Mouse (Mus musculus) CH12.LX (cell line): ENCODE measurements around the gene Ncbp1. TPM values are rescaled to one million over a fixed set of nuclear protein-coding genes. Genes with fewer than 3 reads are reported as not detected.

Experiments used
- DNase-seq: peaks from one replicate; pipeline ENCODE4 v3.0.0-alpha.2; 2013; ENCODE audit errors: extremely low read depth
- H3K27ac ChIP-seq: 2 replicates; pipeline ENCODE4 v1.5.1; 2012; ENCODE audit warnings: low read depth, mild to moderate bottlenecking, control low read depth, moderate library complexity; ENCODE audit not compliant: insufficient read depth
- H3K27me3 ChIP-seq: replicated peaks from 2 replicates; pipeline ENCODE3; 2012; ENCODE audit warnings: inconsistent platforms
- H3K36me3 ChIP-seq, 2 experiments: replicated peaks in 1 of 2; 2 replicates each; pipeline versions ENCODE3 to v1.6.1; 2012; ENCODE audit warnings: inconsistent platforms in 1 of 2, low read length in 1 of 2, mild to moderate bottlenecking in 1 of 2, mixed read lengths in 1 of 2, moderate library complexity in 1 of 2; ENCODE audit not compliant: control insufficient read depth in 1 of 2, insufficient read depth in 1 of 2
- H3K4me1 ChIP-seq, 2 experiments: 2 replicates each; pipeline ENCODE4 v1.6.1; 2012; ENCODE audit warnings: inconsistent platforms in 1 of 2, moderate library complexity in 1 of 2; ENCODE audit not compliant: insufficient read depth in 2 of 2, control insufficient read depth in 1 of 2
- H3K4me2 ChIP-seq: 2 replicates; pipeline ENCODE4 v1.6.1; 2012; ENCODE audit warnings: low read depth, mild to moderate bottlenecking, control low read depth; ENCODE audit not compliant: poor library complexity, insufficient read depth, severe bottlenecking
- H3K4me3 ChIP-seq, 3 experiments: fragments of 150-350 bp in 1 of 3; sonication (generic) in 1 of 3; replicated peaks in 1 of 3; 2 replicates each; pipeline versions ENCODE3 to v1.5.1; 2011 to 2012; ENCODE audit warnings: low read depth in 2 of 3, low read length in 2 of 3, mild to moderate bottlenecking in 2 of 3, moderate library complexity in 2 of 3, control low read depth in 1 of 3, improper control_type of control experiment in 1 of 3, inconsistent platforms in 1 of 3, mixed read lengths in 1 of 3; ENCODE audit not compliant: poor library complexity in 1 of 3
- H3K79me2 ChIP-seq: replicated peaks from 2 replicates; pipeline ENCODE4 v1.6.1; 2012; ENCODE audit warnings: mild to moderate bottlenecking, moderate library complexity; ENCODE audit not compliant: control insufficient read depth, poor library complexity, insufficient read depth, severe bottlenecking; ENCODE audit errors: extremely low read depth
- H3K9ac ChIP-seq: 2 replicates; pipeline ENCODE4 v1.6.1; 2012; ENCODE audit warnings: low read depth, mild to moderate bottlenecking, control low read depth, moderate library complexity; ENCODE audit not compliant: insufficient read depth
- H3K9me3 ChIP-seq: replicated peaks from 2 replicates; pipeline ENCODE3; 2012; ENCODE audit warnings: low read length, inconsistent platforms, mixed read lengths
- BHLHE40 ChIP-seq: IDR thresholded peaks from 2 replicates; pipeline ENCODE4 v1.6.1; 2011; ENCODE audit warnings: mild to moderate bottlenecking, low read depth, low read length, improper control_type of control experiment
- CHD1 ChIP-seq: IDR thresholded peaks from 2 replicates; pipeline ENCODE4 v1.6.1; 2012; ENCODE audit warnings: low read depth, low read length, improper control_type of control experiment, inconsistent platforms
- ELF1 ChIP-seq: IDR thresholded peaks from 2 replicates; pipeline ENCODE4 v1.6.1; 2014; ENCODE audit warnings: low read depth, mild to moderate bottlenecking, inconsistent platforms, low read length, improper control_type of control experiment
- EP300 ChIP-seq: IDR thresholded peaks from 2 replicates; pipeline ENCODE4 v1.6.1; 2011; ENCODE audit warnings: low read length, improper control_type of control experiment
- ETS1 ChIP-seq: conservative IDR thresholded peaks from 2 replicates; pipeline ENCODE4 v1.6.1; 2012; ENCODE audit warnings: low read depth, mild to moderate bottlenecking, inconsistent platforms, low read length, improper control_type of control experiment, moderate library complexity
- JUN ChIP-seq: IDR thresholded peaks from 2 replicates; pipeline ENCODE4 v1.6.1; 2011; ENCODE audit warnings: low read depth, mild to moderate bottlenecking, low read length, improper control_type of control experiment, moderate library complexity; ENCODE audit not compliant: insufficient read depth
- JUND ChIP-seq: conservative IDR thresholded peaks from 2 replicates; pipeline ENCODE4 v1.6.1; 2011; ENCODE audit warnings: low read depth, low read length, improper control_type of control experiment
- KAT2A ChIP-seq: IDR thresholded peaks from 2 replicates; pipeline ENCODE4 v1.6.1; 2012; ENCODE audit warnings: low read length, improper control_type of control experiment, inconsistent platforms; ENCODE audit not compliant: insufficient replicate concordance
- MAZ ChIP-seq: IDR thresholded peaks from 2 replicates; pipeline ENCODE4 v1.6.1; 2012; ENCODE audit warnings: low read depth, mild to moderate bottlenecking, inconsistent platforms, low read length, improper control_type of control experiment, moderate library complexity
- MXI1 ChIP-seq: IDR thresholded peaks from 2 replicates; pipeline ENCODE4 v1.6.1; 2011; ENCODE audit warnings: mild to moderate bottlenecking, low read depth, low read length, improper control_type of control experiment
- MYC ChIP-seq: IDR thresholded peaks from 2 replicates; pipeline ENCODE4 v1.6.1; 2011; ENCODE audit warnings: low read depth, mild to moderate bottlenecking, improper control_type of control experiment, low read length
- NRF1 ChIP-seq: IDR thresholded peaks from 2 replicates; pipeline ENCODE4 v1.6.1; 2014; ENCODE audit warnings: low read depth, mild to moderate bottlenecking, inconsistent platforms, low read length, improper control_type of control experiment, moderate library complexity
- RAD21 ChIP-seq: IDR thresholded peaks from 2 replicates; pipeline ENCODE4 v1.6.1; 2011; ENCODE audit warnings: low read depth, mild to moderate bottlenecking, low read length, improper control_type of control experiment, moderate library complexity
- SIN3A ChIP-seq: IDR thresholded peaks from 2 replicates; pipeline ENCODE4 v1.6.1; 2012; ENCODE audit warnings: low read length, improper control_type of control experiment, inconsistent platforms
- TBP ChIP-seq: conservative IDR thresholded peaks from 2 replicates; pipeline ENCODE4 v1.6.1; 2011; ENCODE audit warnings: low read depth, low read length, improper control_type of control experiment
- TCF12 ChIP-seq: IDR thresholded peaks from 2 replicates; pipeline ENCODE4 v1.6.1; 2014; ENCODE audit warnings: low read depth, mild to moderate bottlenecking, inconsistent platforms, low read length, improper control_type of control experiment
- UBTF ChIP-seq: IDR thresholded peaks from 2 replicates; pipeline ENCODE4 v1.6.1; 2012; ENCODE audit warnings: low read depth, mild to moderate bottlenecking, inconsistent platforms, low read length, improper control_type of control experiment, moderate library complexity
- USF2 ChIP-seq: conservative IDR thresholded peaks from 2 replicates; pipeline ENCODE4 v1.6.1; 2011; ENCODE audit warnings: low read depth, low read length, improper control_type of control experiment
- ZMIZ1 ChIP-seq: IDR thresholded peaks from 2 replicates; pipeline ENCODE4 v1.6.1; 2012; ENCODE audit warnings: low read depth, mild to moderate bottlenecking, inconsistent platforms, low read length, improper control_type of control experiment
- ZNF384 ChIP-seq: IDR thresholded peaks from 2 replicates; pipeline ENCODE4 v1.6.1; 2012; ENCODE audit warnings: low read depth, low read length, improper control_type of control experiment, inconsistent platforms
- dilution Hi-C: fragments of 300-500 bp; cut with MboI; formaldehyde crosslinking; loops from 2 replicates; pipeline ENCODE4 v1.14.3; 2020; ENCODE audit warnings: low sequenced_read_pairs; ENCODE audit not compliant: extremely low pct_unique_long_range_greater_than_20kb, extremely low pct_ligation_motif_present
- in situ Hi-C: fragments of 300-500 bp; cut with MboI; formaldehyde crosslinking; loops from 3 replicates; pipeline ENCODE4 v1.14.3; 2019; ENCODE audit warnings: low sequenced_read_pairs, low pct_ligation_motif_present, low pct_unique_long_range_greater_than_20kb, mixed read lengths
- polyA plus RNA-seq: library from polyadenylated mRNA; unstranded; fragments of >175 nt; gene quantifications from 2 replicates; pipeline ENCODE4 v1.2.1, GENCODE M21; 2012; ENCODE audit warnings: low read depth; ENCODE audit not compliant: insufficient read length
- total RNA-seq, 2 experiments: library from RNA; depleted of rRNA; stranded (reverse); fragments of 300-350 nt in 1 of 2; fragments of >200 nt in 1 of 2; gene quantifications; 2 replicates each; pipeline ENCODE4 v1.2.3; 2012 to 2014

Gene Ncbp1
- total and polyA plus RNA-seq, 3 experiments: 64.7 to 121 (median 88.2) TPM

- Histone ChIP-seq H3K9me3 (no peaks in the 10 kb centered on the region), H3K4me3 (no peak overlapping the region), H3K36me3 (peaks cover 61 to 91% of the 10 kb centered on the region in 2 experiments), H3K27me3 (no peaks in the 10 kb centered on the region), H3K9ac (no peak overlapping the region), H3K79me2 (no peaks in the 10 kb centered on the region), H3K27ac (no peak overlapping the region), H3K4me1 (peaks cover 0 to 4% of the 10 kb centered on the region in 2 experiments; a peak in 1 of 4 replicates), H3K4me2 (no peak overlapping the region)
- TF ChIP-seq EP300 (no peak), ZMIZ1 (no peak), ETS1 (no peak), TCF12 (no peak), CHD1 (no peak), ELF1 (no peak), USF2 (no peak), KAT2A (no peak), JUND (no peak)
- dilution Hi-C loops: no loop called here
- no peak for DNase-seq
- in situ Hi-C loops: no loop called here
These were observed 47.0 kb downstream of the Ncbp1 start for GRCm38 (mm10) chr4:46185423-46185822.

- no peak for DNase-seq
- Histone ChIP-seq H3K4me2 (no peak overlapping the region), H3K4me1 (peaks cover 0 to 4% of the 10 kb centered on the region in 2 experiments; a peak in 1 of 4 replicates), H3K27ac (no peak overlapping the region), H3K36me3 (peaks cover 62 to 92% of the 10 kb centered on the region in 2 experiments), H3K79me2 (no peaks in the 10 kb centered on the region), H3K9ac (no peak overlapping the region), H3K4me3 (no peak overlapping the region), H3K27me3 (no peaks in the 10 kb centered on the region), H3K9me3 (no peaks in the 10 kb centered on the region)
- in situ Hi-C loops: no loop called here
- TF ChIP-seq RAD21 (no peak), MYC (no peak), KAT2A (no peak), SIN3A (no peak), MXI1 (no peak), EP300 (no peak), CHD1 (no peak), BHLHE40 (no peak), TBP (no peak), ZNF384 (no peak), USF2 (no peak), UBTF (no peak), NRF1 (no peak), JUN (no peak), MAZ (no peak)
- dilution Hi-C loops: no loop called here
These were observed 47.5 kb downstream of the Ncbp1 start for GRCm38 (mm10) chr4:46185890-46186289.
